Mouse (Mus musculus) E14TG2a.4 (cell line): ENCODE data around the gene Ocln.

ENCODE experiments used
- CTCF ChIP-seq: conservative IDR thresholded peaks from 2 replicates; pipeline ENCODE4 v1.5.1; 2014; ENCODE audit warnings: low read length
- NANOG ChIP-seq: IDR thresholded peaks from 2 replicates; pipeline ENCODE4 v1.6.1; 2014; ENCODE audit warnings: borderline replicate concordance, low read length, mixed read lengths

GRCm38 (mm10) chr13:100547269-100547668 is 5.2 kb downstream of the Ocln start:
- TF ChIP-seq CTCF = no peak
- no peak for TF ChIP-seq NANOG
